Mouse (Mus musculus) cortical plate, adult 2 months (tissue): ENCODE measurements around the gene Hspa5.

Source experiments
- CTCF ChIP-seq: fragments of 200-500 bp; IDR thresholded peaks from 2 replicates; pipeline ENCODE4 v1.5.1; 2011; ENCODE audit warnings: mild to moderate bottlenecking, control low read depth, low read length; ENCODE audit not compliant: insufficient read depth; ENCODE audit errors: extremely low read depth
- POLR2A ChIP-seq: fragments of 200-500 bp; IDR thresholded peaks from 2 replicates; pipeline ENCODE4 v1.6.1; 2011; ENCODE audit warnings: mild to moderate bottlenecking, low read length, control low read depth; ENCODE audit not compliant: insufficient read depth; ENCODE audit errors: extremely low read depth

DNA sequence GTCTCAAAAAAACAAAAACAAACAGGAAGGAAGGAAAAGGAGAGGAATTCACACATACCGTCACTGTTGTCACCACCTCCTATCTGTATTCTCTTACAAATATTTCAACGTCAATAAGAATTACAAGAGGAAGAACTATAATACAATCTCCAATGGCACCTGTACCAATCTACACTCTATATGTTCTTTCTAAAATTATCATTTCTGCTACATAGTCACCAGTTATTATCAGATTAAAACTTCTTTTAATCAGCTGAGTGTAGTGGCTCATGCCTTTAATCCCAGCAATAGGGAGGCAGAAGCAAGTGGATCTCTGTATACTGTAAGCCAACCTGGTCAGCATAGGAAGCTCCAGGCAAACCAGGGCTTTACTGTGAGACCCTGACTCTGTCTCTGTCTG, 21.5 kb upstream of the Hspa5 start:
- no peak for TF ChIP-seq CTCF
- TF ChIP-seq POLR2A, result no peak
